Mouse (Mus musculus) lung, adult 2 months (tissue): ENCODE measurements around the gene Gm8297. TPM values are rescaled to one million over a fixed set of nuclear protein-coding genes. Genes with fewer than 3 reads are reported as not detected.
"Not testable (repeated sequence)": the region's sequence is repeated elsewhere in the genome, so short reads cannot be mapped to it uniquely, and the experiment has no call there.

Experiments
- DNase-seq: peaks from one replicate; pipeline ENCODE4 v3.0.0; 2022
- H3K4me1 ChIP-seq: fragments of 200-500 bp; 2 replicates; pipeline ENCODE4 v1.6.1; 2011; ENCODE audit warnings: low read length; ENCODE audit not compliant: control insufficient read depth, insufficient read depth
- H3K4me3 ChIP-seq: fragments of 200-500 bp; replicated peaks from 2 replicates; pipeline ENCODE3; 2011; ENCODE audit warnings: low read depth, mild to moderate bottlenecking, control low read depth, low read length; ENCODE audit errors: extremely low read depth
- WGBS: fragments of 180-500 bp; shearing (Covaris S2); methylation state at CpG from one replicate; pipeline ENCODE4 v1.1.7; 2018; 5-methylcytosine and 5-hydroxymethylcytosine counted together
- polyA plus RNA-seq: library from polyadenylated mRNA; depleted of rRNA; stranded (reverse); fragments of >200 nt; gene quantifications from 2 replicates; pipeline ENCODE4 v1.2.3, GENCODE M21; 2012; rRNA removed

Gene Gm8297
- not detected in 2 replicates for polyA plus RNA-seq

- not testable (repeated sequence) for H3K4me3 ChIP-seq, DNase-seq, H3K4me1 ChIP-seq
Measured at GRCm38 (mm10) chr14:4983635-4984034, at the start of gene Gm8297. Gene Gm8297 (plus strand): TSS chr14:4983935.

GRCm38 (mm10) chr14:5015591-5015990 is 31.9 kb downstream of the Gm8297 start, which contains the start of gene Gm3298:
Gene Gm3298 (plus strand): TSS chr14:5015891.
- 84% methylated on average over 1 of the region's 2 CpGs for WGBS
- DNase-seq, H3K4me1 ChIP-seq, H3K4me3 ChIP-seq: not testable (repeated sequence)

Other genes with a start within 250 kb of the Gm8297 start
- not detected in 2 replicates for gene Gm9602, start 207.6 kb upstream of the Gm8297 start, polyA plus RNA-seq
- gene Gm3269, start 145.8 kb upstream of the Gm8297 start, polyA plus RNA-seq: not detected in 2 replicates
- not detected in 2 replicates for gene Gm3264, start 128.4 kb upstream of the Gm8297 start, polyA plus RNA-seq
- gene Gm3278, start 91.5 kb upstream of the Gm8297 start, polyA plus RNA-seq: not detected in 2 replicates
- not detected in 2 replicates for gene Gm3298, start 32.0 kb downstream of the Gm8297 start, polyA plus RNA-seq
- not detected in 2 replicates for gene 4930555G01Rik, start 66.7 kb downstream of the Gm8297 start, polyA plus RNA-seq
- not detected in 2 replicates for gene Gm8281, start 87.1 kb downstream of the Gm8297 start, polyA plus RNA-seq
- not detected in 2 replicates for gene Gm8279, start 147.6 kb downstream of the Gm8297 start, polyA plus RNA-seq
- gene Gm3317, start 180.6 kb downstream of the Gm8297 start, polyA plus RNA-seq: not detected in 2 replicates
- not detected in 2 replicates for gene Gm8271, start 201.9 kb downstream of the Gm8297 start, polyA plus RNA-seq